Mouse (Mus musculus) forebrain, postnatal 0 days (tissue): Measurements from ENCODE around the gene Tbx15. TPM values are rescaled to one million over a fixed set of nuclear protein-coding genes. Genes with fewer than 3 reads are reported as not detected.

Experiments
- ATAC-seq: fragments of 200-750 bp; cut with Nextera tagmentation; 2 replicates; pipeline ENCODE4 v1.8.0; 2017; ENCODE audit warnings: mild to moderate bottlenecking, moderate library complexity
- DNase-seq: peaks from one replicate; pipeline ENCODE4 v3.0.0-alpha.2; 2015
- H3K27ac ChIP-seq: fragments of 300-500 bp; sonication (generic); 2 replicates; pipeline ENCODE4 v1.5.1; 2014; ENCODE audit warnings: low read depth, mild to moderate bottlenecking, antibody characterized with exemption, low read length, moderate library complexity, mixed read lengths
- H3K27me3 ChIP-seq: fragments of 300-500 bp; sonication (generic); 2 replicates; pipeline ENCODE4 v1.6.1; 2014; ENCODE audit warnings: mild to moderate bottlenecking, low read length, mixed read lengths; ENCODE audit not compliant: insufficient read depth
- H3K36me3 ChIP-seq: fragments of 300-500 bp; sonication (generic); 2 replicates; pipeline ENCODE4 v1.6.1; 2014; ENCODE audit warnings: mild to moderate bottlenecking, moderate library complexity; ENCODE audit not compliant: insufficient read depth
- H3K4me1 ChIP-seq: fragments of 300-500 bp; sonication (generic); 2 replicates; pipeline ENCODE4 v1.6.1; 2014; ENCODE audit warnings: antibody characterized with exemption; ENCODE audit not compliant: insufficient read depth
- H3K4me2 ChIP-seq: fragments of 300-500 bp; sonication (generic); 2 replicates; pipeline ENCODE4 v1.6.1; 2014; ENCODE audit warnings: low read depth, mild to moderate bottlenecking, moderate library complexity
- H3K4me3 ChIP-seq: fragments of 300-500 bp; sonication (generic); 2 replicates; pipeline ENCODE4 v1.5.1; 2014; ENCODE audit warnings: low read depth, low read length, mixed read lengths
- H3K9ac ChIP-seq: fragments of 300-500 bp; sonication (generic); 2 replicates; pipeline ENCODE4 v1.6.1; 2014; ENCODE audit warnings: mild to moderate bottlenecking
- H3K9me3 ChIP-seq: fragments of 300-500 bp; sonication (generic); 2 replicates; pipeline ENCODE4 v1.6.1; 2016; ENCODE audit warnings: low read length
- CTCF ChIP-seq: sonication (generic); IDR thresholded peaks from 2 replicates; pipeline ENCODE4 v1.5.1; 2016; ENCODE audit warnings: antibody characterized with exemption, control low read depth, low read depth
- WGBS: fragments of 180-500 bp; shearing (Covaris S2); extraction: QIAGEN DNeasy Blood & Tissue Kit; methylation state at CpG from one replicate; pipeline ENCODE4 v1.1.7; 2014; 5-methylcytosine and 5-hydroxymethylcytosine counted together
- polyA plus RNA-seq: library from polyadenylated mRNA; unstranded; fragments of >200 nt; fragmentation: Nextera tagmentation; extraction: Ambion mirVana; gene quantifications from 2 replicates; pipeline ENCODE4 v1.2.1, GENCODE M21; 2015
- total RNA-seq: library from RNA; depleted of rRNA; stranded (reverse); fragments of >200 nt; gene quantifications from 2 replicates; pipeline ENCODE4 v1.2.3, GENCODE M21; 2014

Gene Tbx15
- total and polyA plus RNA-seq, 2 experiments from 2014 or later = 0.67 to 5.6 TPM

DNA sequence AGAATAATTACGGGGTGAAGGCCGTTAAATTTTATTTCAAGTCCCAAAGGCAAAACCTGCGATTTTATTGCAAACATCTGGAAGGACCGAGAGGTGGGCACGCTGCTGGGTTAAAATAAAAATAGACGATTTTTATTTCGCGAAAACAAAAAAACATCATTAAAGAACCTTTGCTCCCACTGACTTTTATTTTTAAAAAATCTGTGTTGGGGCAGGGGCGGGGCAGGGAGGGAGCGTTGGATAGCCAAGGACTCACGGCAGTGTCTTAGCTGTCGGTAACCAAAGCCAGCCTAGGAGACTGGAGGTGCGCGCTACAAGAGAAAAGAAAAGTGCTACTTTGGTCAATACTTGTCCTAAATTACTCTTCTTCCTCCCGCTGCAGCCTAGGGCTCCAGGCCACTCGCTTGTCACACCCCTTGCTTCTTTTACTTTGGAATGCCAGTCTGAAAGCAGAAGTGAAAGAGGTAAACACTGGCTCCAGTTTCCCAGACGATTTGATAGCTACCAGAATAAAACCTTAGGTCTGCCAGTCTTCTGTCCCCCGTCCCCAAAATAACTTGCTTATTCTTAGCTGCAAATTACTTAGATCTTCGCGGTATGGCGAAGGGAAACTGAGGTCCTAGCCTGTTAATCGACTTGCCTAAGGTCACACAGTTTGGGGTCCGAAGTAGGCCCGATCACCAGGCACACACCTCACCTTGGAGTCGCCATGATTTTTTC is 8.8 kb downstream of the Tbx15 start:
- H3K36me3 ChIP-seq = no peaks in the 10 kb centered on the region
- H3K27ac ChIP-seq = no peak overlapping the region
- H3K9ac ChIP-seq = no peak overlapping the region
- H3K4me3 ChIP-seq = no peak overlapping the region
- no peak for TF ChIP-seq CTCF
- DNase-seq = no peak
- no peak overlapping the region for H3K4me2 ChIP-seq
- ATAC-seq = no peak
- peaks cover 96% of the 10 kb centered on the region for H3K27me3 ChIP-seq
- H3K4me1 ChIP-seq = no peaks in the 10 kb centered on the region
- WGBS = 2% methylated on average over 25 of the region's 25 CpGs
- H3K9me3 ChIP-seq = no peaks in the 10 kb centered on the region

DNA sequence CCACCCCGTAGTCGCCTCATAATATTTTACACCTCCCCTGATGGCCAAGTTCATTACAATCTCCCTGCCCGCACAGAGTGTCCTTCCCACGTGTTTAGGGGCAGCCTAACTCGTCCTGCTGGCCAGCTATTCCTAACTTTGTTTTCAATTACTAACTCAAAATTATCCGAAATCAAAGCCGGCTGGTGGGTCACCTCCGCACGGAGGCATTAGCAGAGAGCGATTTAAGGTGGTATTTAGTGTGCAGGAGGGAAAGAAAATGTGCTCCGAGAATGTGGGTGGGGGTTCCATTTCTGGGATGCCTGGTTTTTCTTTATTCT is 9.3 kb downstream of the Tbx15 start:
- no peak for TF ChIP-seq CTCF
- no peak overlapping the region for H3K27ac ChIP-seq
- 3% methylated on average over 11 of the region's 11 CpGs for WGBS
- no peak overlapping the region for H3K9ac ChIP-seq
- no peaks in the 10 kb centered on the region for H3K36me3 ChIP-seq
- no peaks in the 10 kb centered on the region for H3K9me3 ChIP-seq
- no peak for DNase-seq
- H3K4me1 ChIP-seq = no peaks in the 10 kb centered on the region
- no peak overlapping the region for H3K4me2 ChIP-seq
- H3K4me3 ChIP-seq = no peak overlapping the region
- peaks cover 96% of the 10 kb centered on the region for H3K27me3 ChIP-seq
- no peak for ATAC-seq

DNA sequence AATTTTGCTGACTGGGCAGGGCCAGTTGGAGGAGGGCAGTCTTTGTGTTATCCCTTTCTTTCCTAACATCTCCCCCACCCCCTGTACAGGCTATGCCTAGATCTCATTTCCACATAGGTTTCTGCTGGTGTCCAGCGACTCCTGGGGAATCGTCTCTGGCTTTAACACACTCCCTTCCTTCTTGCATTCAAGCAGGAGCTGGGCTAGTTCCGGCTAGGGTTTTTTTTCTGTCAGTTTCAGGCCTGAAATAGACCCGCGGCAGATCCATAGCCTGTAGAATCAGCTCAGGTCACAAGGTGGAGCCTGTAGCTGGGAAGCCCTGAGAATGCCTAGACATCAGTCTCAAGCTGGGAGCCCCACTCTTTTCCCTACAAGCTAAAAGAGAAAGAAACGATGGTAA is 9.7 kb downstream of the Tbx15 start:
- ATAC-seq = no peak
- no peak for DNase-seq
- WGBS = 2% methylated on average over 6 of the region's 6 CpGs
- peaks cover 96% of the 10 kb centered on the region for H3K27me3 ChIP-seq
- H3K9ac ChIP-seq = no peak overlapping the region
- no peak overlapping the region for H3K27ac ChIP-seq
- H3K4me1 ChIP-seq = no peaks in the 10 kb centered on the region
- no peak overlapping the region for H3K4me2 ChIP-seq
- H3K36me3 ChIP-seq = no peaks in the 10 kb centered on the region
- TF ChIP-seq CTCF = 0 out of 2 replicates have a peak, but pooled peaks have one; percentile 4
- no peaks in the 10 kb centered on the region for H3K9me3 ChIP-seq
- no peak overlapping the region for H3K4me3 ChIP-seq

DNA sequence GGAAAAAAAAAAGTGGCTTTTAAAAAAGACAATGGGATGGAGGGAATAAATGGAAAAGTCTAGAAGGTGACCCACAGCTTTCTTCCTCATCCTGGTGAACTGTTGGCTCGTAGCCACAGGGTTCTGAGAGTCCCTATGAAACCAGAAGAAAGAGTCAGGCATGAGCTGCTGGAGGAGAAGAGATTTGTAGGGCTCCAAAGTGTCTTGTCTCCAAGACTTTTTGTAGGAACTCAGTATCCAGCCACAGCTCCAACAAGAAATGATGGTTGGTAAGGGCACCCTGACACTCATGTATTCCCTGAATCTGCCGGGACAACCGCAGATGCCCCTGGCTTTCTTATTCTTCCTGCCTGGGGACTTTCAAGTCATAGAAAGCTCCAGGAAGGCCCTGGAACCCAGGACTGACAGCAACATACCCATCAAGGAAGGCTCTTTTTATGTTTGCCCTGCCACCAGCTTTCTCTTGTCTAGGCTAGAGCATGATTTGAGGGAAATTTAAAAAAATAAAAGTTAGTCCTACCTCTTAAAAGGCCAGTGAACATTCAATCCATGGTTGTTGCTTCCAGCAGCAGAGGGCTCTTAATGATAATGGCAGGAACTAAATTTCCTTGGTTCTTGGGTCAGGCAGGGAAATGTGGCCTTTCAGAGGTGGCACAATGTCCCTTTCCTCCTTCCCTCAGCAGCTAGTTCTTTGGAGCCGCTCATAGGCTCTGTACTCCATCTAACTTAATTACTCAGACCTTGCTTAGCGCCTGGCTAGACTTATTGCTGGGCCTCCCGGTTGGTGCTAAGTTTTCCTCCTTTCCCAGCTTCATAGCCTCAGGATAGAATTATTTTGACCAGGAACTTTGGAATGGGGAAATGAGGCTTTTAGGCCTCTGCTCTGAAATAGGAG is 11.3 kb downstream of the Tbx15 start:
- Histone ChIP-seq H3K27me3 (peaks cover 97% of the 10 kb centered on the region), H3K4me1 (no peaks in the 10 kb centered on the region), H3K36me3 (no peaks in the 10 kb centered on the region), H3K9me3 (no peaks in the 10 kb centered on the region), H3K4me3 (no peak overlapping the region), H3K9ac (no peak overlapping the region), H3K4me2 (no peak overlapping the region), H3K27ac (no peak overlapping the region)
- 6% methylated on average over 6 of the region's 6 CpGs for WGBS
- DNase-seq (no peak), ATAC-seq (no peak)
- TF ChIP-seq CTCF = no peak

DNA sequence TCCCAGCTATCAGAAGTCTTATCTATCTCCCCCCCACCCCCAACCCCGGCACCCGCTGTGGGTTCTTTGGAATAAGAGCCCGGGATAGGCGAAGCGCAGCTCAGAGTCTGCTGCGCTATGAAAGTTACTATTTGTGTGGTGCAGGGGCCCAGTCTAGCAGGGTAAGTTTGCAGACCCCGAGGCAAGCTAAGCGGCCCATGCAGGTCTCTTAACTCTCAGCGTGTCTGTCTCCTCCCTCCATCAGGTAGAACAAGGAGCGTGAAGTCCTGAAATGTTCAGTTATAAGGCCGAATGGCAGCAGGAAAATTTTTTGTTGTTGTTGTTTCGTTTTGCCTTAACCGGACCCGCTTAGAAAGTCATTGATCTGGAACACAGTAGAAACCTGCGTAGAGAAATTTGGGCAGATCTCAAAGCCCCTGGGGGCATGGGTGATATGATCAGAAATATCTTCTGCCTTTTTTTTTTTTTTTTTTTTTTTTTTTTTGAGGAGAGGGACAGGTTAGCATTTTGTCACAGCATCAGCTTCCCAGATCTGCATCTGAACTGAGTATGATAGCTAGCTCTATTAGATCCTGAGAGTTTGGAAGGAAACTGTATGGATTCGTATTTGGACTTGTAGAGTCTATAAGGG is 12.4 kb downstream of the Tbx15 start:
- Histone ChIP-seq H3K9me3 (no peaks in the 10 kb centered on the region), H3K4me2 (no peak overlapping the region), H3K27me3 (peaks cover 97% of the 10 kb centered on the region), H3K4me3 (no peak overlapping the region), H3K4me1 (no peaks in the 10 kb centered on the region), H3K9ac (no peak overlapping the region), H3K27ac (no peak overlapping the region), H3K36me3 (no peaks in the 10 kb centered on the region)
- 3% methylated on average over 16 of the region's 16 CpGs for WGBS
- no peak for TF ChIP-seq CTCF
- DNase-seq = no peak
- no peak for ATAC-seq

DNA sequence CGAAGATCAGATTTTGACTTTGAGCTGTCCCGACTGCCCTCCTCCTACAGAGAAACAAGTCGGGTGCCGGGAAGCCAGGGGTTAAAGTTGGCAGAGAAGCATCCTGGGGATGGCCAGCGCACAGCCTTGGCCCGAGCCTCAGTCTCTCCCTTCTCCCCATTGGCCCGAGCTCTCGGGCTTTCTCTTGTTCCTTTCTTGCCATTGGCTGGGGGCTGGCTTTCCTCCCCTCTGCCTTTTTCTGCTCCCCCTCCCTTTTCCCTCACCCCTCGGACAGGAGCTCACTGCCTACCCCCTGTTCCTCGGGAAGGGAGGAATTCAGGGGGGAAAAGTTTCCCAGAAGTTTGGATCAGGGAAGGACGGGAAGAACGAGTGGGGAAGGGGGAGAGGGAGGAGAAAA is 12.9 kb downstream of the Tbx15 start:
- no peak for TF ChIP-seq CTCF
- Histone ChIP-seq H3K9ac (no peak overlapping the region), H3K4me1 (no peaks in the 10 kb centered on the region), H3K4me3 (no peak overlapping the region), H3K9me3 (no peaks in the 10 kb centered on the region), H3K27ac (no peak overlapping the region), H3K4me2 (no peak overlapping the region), H3K27me3 (peaks cover 97% of the 10 kb centered on the region), H3K36me3 (no peaks in the 10 kb centered on the region)
- DNase-seq = no peak
- under 1% methylated on average over 12 of the region's 12 CpGs for WGBS
- no peak for ATAC-seq
